Mouse (Mus musculus) MEL (cell line): ENCODE data around the gene P2rx7. TPM values are rescaled to one million over a fixed set of nuclear protein-coding genes. Genes with fewer than 3 reads are reported as not detected.

Experiments
- DNase-seq: peaks from one replicate; pipeline ENCODE4 v3.0.0; 2011; ENCODE audit warnings: low read depth, low spot score
- H3K27ac ChIP-seq: 2 replicates; pipeline ENCODE4 v1.5.1; 2012; ENCODE audit warnings: low read depth, mild to moderate bottlenecking, control low read depth, low read length, moderate library complexity; ENCODE audit not compliant: control insufficient read depth
- H3K27me3 ChIP-seq, 2 experiments: fragments of 150-350 bp in 1 of 2; sonication (generic) in 1 of 2; 2 replicates each; pipeline ENCODE4 v1.6.1; 2012; ENCODE audit warnings: low read length in 2 of 2, mild to moderate bottlenecking in 2 of 2, improper control_type of control experiment in 1 of 2, moderate library complexity in 1 of 2; ENCODE audit not compliant: insufficient read depth in 2 of 2, control insufficient read depth in 1 of 2
- H3K36me3 ChIP-seq, 2 experiments: 2 replicates each; pipeline ENCODE4 v1.6.1; 2012 to 2014; ENCODE audit warnings: low read length in 2 of 2, improper control_type of control experiment in 1 of 2, inconsistent platforms in 1 of 2, mild to moderate bottlenecking in 1 of 2; ENCODE audit not compliant: insufficient read depth in 2 of 2, control insufficient read depth in 1 of 2
- H3K4me1 ChIP-seq, 2 experiments: fragments of 150-350 bp in 1 of 2; sonication (generic) in 1 of 2; 2 replicates each; pipeline ENCODE4 v1.6.1; 2012; ENCODE audit warnings: low read length in 2 of 2, improper control_type of control experiment in 1 of 2, mild to moderate bottlenecking in 1 of 2; ENCODE audit not compliant: insufficient read depth in 2 of 2, control insufficient read depth in 1 of 2
- H3K4me3 ChIP-seq, 2 experiments: fragments of 150-350 bp in 1 of 2; sonication (generic) in 1 of 2; 2 replicates each; pipeline ENCODE4 v1.5.1; 2012; ENCODE audit warnings: low read depth in 2 of 2, low read length in 2 of 2, mild to moderate bottlenecking in 2 of 2, moderate library complexity in 2 of 2, control low read depth in 1 of 2, improper control_type of control experiment in 1 of 2; ENCODE audit not compliant: control insufficient read depth in 1 of 2, insufficient read depth in 1 of 2
- H3K79me2 ChIP-seq: 2 replicates; pipeline ENCODE4 v1.6.1; 2012; ENCODE audit warnings: mild to moderate bottlenecking, low read length, moderate library complexity; ENCODE audit not compliant: control insufficient read depth, poor library complexity, insufficient read depth
- H3K9ac ChIP-seq: 2 replicates; pipeline ENCODE4 v1.6.1; 2012; ENCODE audit warnings: low read depth, mild to moderate bottlenecking, control low read depth, low read length, moderate library complexity; ENCODE audit not compliant: control insufficient read depth, poor library complexity, severe bottlenecking
- H3K9me3 ChIP-seq: fragments of 150-350 bp; sonication (generic); replicated peaks from 2 replicates; pipeline ENCODE4 v1.6.1; 2012; ENCODE audit warnings: mild to moderate bottlenecking, low read length, improper control_type of control experiment, moderate library complexity; ENCODE audit not compliant: insufficient read depth
- CHD1 ChIP-seq: IDR thresholded peaks from 2 replicates; pipeline ENCODE4 v1.6.1; 2012; ENCODE audit warnings: low read depth, mild to moderate bottlenecking, inconsistent platforms, low read length, improper control_type of control experiment
- CHD2 ChIP-seq: IDR thresholded peaks from 2 replicates; pipeline ENCODE4 v1.6.1; 2011; ENCODE audit warnings: low read length, improper control_type of control experiment
- CTCF ChIP-seq, 3 experiments: IDR thresholded peaks in 2 of 3; conservative IDR thresholded peaks in 1 of 3; 2 replicates each; pipeline ENCODE4 v1.5.1; 2011 to 2012; ENCODE audit warnings: low read length in 3 of 3, low read depth in 2 of 3, mild to moderate bottlenecking in 2 of 3, improper control_type of control experiment in 1 of 3, inconsistent platforms in 1 of 3, mixed read lengths in 1 of 3, moderate library complexity in 1 of 3; ENCODE audit not compliant: control insufficient read depth in 1 of 3, insufficient read depth in 1 of 3, poor library complexity in 1 of 3, severe bottlenecking in 1 of 3
- ELF1 ChIP-seq: IDR thresholded peaks from 2 replicates; pipeline ENCODE4 v1.6.1; 2014; ENCODE audit warnings: low read depth, mild to moderate bottlenecking, inconsistent platforms, low read length, improper control_type of control experiment, moderate library complexity
- EP300 ChIP-seq, 2 experiments: IDR thresholded peaks; 2 replicates each; pipeline ENCODE4 v1.6.1; 2011; ENCODE audit warnings: improper control_type of control experiment in 2 of 2, low read length in 2 of 2, low read depth in 1 of 2, mild to moderate bottlenecking in 1 of 2
- ETS1 ChIP-seq: IDR thresholded peaks from 2 replicates; pipeline ENCODE4 v1.6.1; 2012; ENCODE audit warnings: low read depth, mild to moderate bottlenecking, inconsistent platforms, low read length, improper control_type of control experiment, moderate library complexity
- GABPA ChIP-seq: IDR thresholded peaks from 2 replicates; pipeline ENCODE4 v1.6.1; 2012; ENCODE audit warnings: low read depth, mild to moderate bottlenecking, inconsistent platforms, low read length, improper control_type of control experiment, moderate library complexity
- GATA1 ChIP-seq: IDR thresholded peaks from 2 replicates; pipeline ENCODE4 v1.6.1; 2011; ENCODE audit warnings: low read depth, low read length, improper control_type of control experiment
- HCFC1 ChIP-seq: IDR thresholded peaks from 2 replicates; pipeline ENCODE4 v1.6.1; 2012; ENCODE audit warnings: low read depth, mild to moderate bottlenecking, inconsistent platforms, low read length, improper control_type of control experiment, moderate library complexity
- JUND ChIP-seq: IDR thresholded peaks from 2 replicates; pipeline ENCODE4 v1.6.1; 2011; ENCODE audit warnings: low read depth, mild to moderate bottlenecking, improper control_type of control experiment, low read length
- MAFK ChIP-seq: IDR thresholded peaks from 2 replicates; pipeline ENCODE4 v1.6.1; 2011; ENCODE audit warnings: low read depth, mild to moderate bottlenecking, low read length, improper control_type of control experiment, borderline replicate concordance
- MAZ ChIP-seq: IDR thresholded peaks from 2 replicates; pipeline ENCODE4 v1.6.1; 2012; ENCODE audit warnings: low read depth, mild to moderate bottlenecking, inconsistent platforms, low read length, improper control_type of control experiment
- MEF2A ChIP-seq: IDR thresholded peaks from 2 replicates; pipeline ENCODE4 v1.6.1; 2014; ENCODE audit warnings: low read depth, mild to moderate bottlenecking, inconsistent platforms, low read length, improper control_type of control experiment; ENCODE audit not compliant: poor library complexity, insufficient replicate concordance, severe bottlenecking; ENCODE audit errors: extremely low read depth
- MXI1 ChIP-seq: IDR thresholded peaks from 2 replicates; pipeline ENCODE4 v1.6.1; 2011; ENCODE audit warnings: mild to moderate bottlenecking, low read depth, low read length, improper control_type of control experiment
- MYB ChIP-seq: IDR thresholded peaks from 2 replicates; pipeline ENCODE4 v1.6.1; 2011; ENCODE audit warnings: mild to moderate bottlenecking, low read depth, low read length, improper control_type of control experiment
- MYC ChIP-seq: IDR thresholded peaks from 2 replicates; pipeline ENCODE4 v1.6.1; 2011; ENCODE audit warnings: low read depth, mild to moderate bottlenecking, low read length, improper control_type of control experiment, moderate library complexity
- NELFE ChIP-seq: IDR thresholded peaks from 2 replicates; pipeline ENCODE4 v1.6.1; 2011; ENCODE audit warnings: low read depth, low read length, improper control_type of control experiment
- NRF1 ChIP-seq: IDR thresholded peaks from 2 replicates; pipeline ENCODE4 v1.6.1; 2014; ENCODE audit warnings: low read depth, mild to moderate bottlenecking, inconsistent platforms, low read length, improper control_type of control experiment, moderate library complexity; ENCODE audit not compliant: poor library complexity, insufficient read depth, severe bottlenecking
- POLR2A ChIP-seq, 2 experiments: IDR thresholded peaks; 2 replicates each; pipeline ENCODE4 v1.6.1; 2011 to 2012; ENCODE audit warnings: low read length in 2 of 2, mild to moderate bottlenecking in 2 of 2, control low read depth in 1 of 2, improper control_type of control experiment in 1 of 2, low read depth in 1 of 2, moderate library complexity in 1 of 2; ENCODE audit not compliant: control insufficient read depth in 1 of 2, insufficient read depth in 1 of 2, poor library complexity in 1 of 2
- POLR2AphosphoS2 ChIP-seq: IDR thresholded peaks from 2 replicates; pipeline ENCODE4 v1.6.1; 2011; ENCODE audit warnings: low read length, improper control_type of control experiment
- POLR2AphosphoS5 ChIP-seq: IDR thresholded peaks from 2 replicates; pipeline ENCODE4 v1.6.1; 2012; ENCODE audit warnings: low read depth, borderline replicate concordance, mild to moderate bottlenecking, inconsistent platforms, low read length, moderate library complexity, mixed read lengths
- SIN3A ChIP-seq: IDR thresholded peaks from 2 replicates; pipeline ENCODE4 v1.6.1; 2012; ENCODE audit warnings: low read length, improper control_type of control experiment, inconsistent platforms
- SMC3 ChIP-seq: IDR thresholded peaks from 2 replicates; pipeline ENCODE4 v1.6.1; 2011; ENCODE audit warnings: low read depth, low read length, improper control_type of control experiment
- TAL1 ChIP-seq: IDR thresholded peaks from 2 replicates; pipeline ENCODE4 v1.6.1; 2012; ENCODE audit warnings: mild to moderate bottlenecking, inconsistent platforms, low read length, moderate library complexity, mixed read lengths
- TBP ChIP-seq: IDR thresholded peaks from 2 replicates; pipeline ENCODE4 v1.8.0; 2011; ENCODE audit warnings: low read depth, low read length, improper control_type of control experiment
- TCF12 ChIP-seq: IDR thresholded peaks from 2 replicates; pipeline ENCODE4 v1.6.1; 2014; ENCODE audit warnings: low read depth, mild to moderate bottlenecking, inconsistent platforms, low read length, improper control_type of control experiment, moderate library complexity
- USF1 ChIP-seq: IDR thresholded peaks from 2 replicates; pipeline ENCODE4 v1.6.1; 2014; ENCODE audit warnings: low read depth, mild to moderate bottlenecking, inconsistent platforms, low read length, improper control_type of control experiment, moderate library complexity
- USF2 ChIP-seq, 2 experiments: IDR thresholded peaks; 2 replicates each; pipeline ENCODE4 v1.6.1; 2011 to 2012; ENCODE audit warnings: improper control_type of control experiment in 2 of 2, low read length in 2 of 2, borderline replicate concordance in 1 of 2, inconsistent platforms in 1 of 2, low read depth in 1 of 2, mild to moderate bottlenecking in 1 of 2; ENCODE audit not compliant: insufficient read depth in 1 of 2
- ZC3H11A ChIP-seq: IDR thresholded peaks from 2 replicates; pipeline ENCODE4 v1.6.1; 2012; ENCODE audit warnings: low read depth, mild to moderate bottlenecking, inconsistent platforms, low read length, improper control_type of control experiment
- ZNF384 ChIP-seq: IDR thresholded peaks from 2 replicates; pipeline ENCODE4 v1.6.1; 2012; ENCODE audit warnings: low read depth, mild to moderate bottlenecking, inconsistent platforms, low read length, improper control_type of control experiment
- polyA plus RNA-seq, 2 experiments: library from polyadenylated mRNA; stranded (reverse) in 1 of 2; unstranded in 1 of 2; fragments of >175 nt in 1 of 2; fragments of >200 nt in 1 of 2; gene quantifications; 2 replicates each; pipeline versions ENCODE4 v1.2.1 to v1.2.4; 2012; ENCODE audit warnings: low replicate concordance in 2 of 2, low read depth in 1 of 2; ENCODE audit not compliant: insufficient read length in 2 of 2, insufficient read depth in 1 of 2, missing spikeins in 1 of 2
- total RNA-seq: library from RNA; depleted of rRNA; stranded (reverse); fragments of 300-350 nt; gene quantifications from 2 replicates; pipeline ENCODE4 v1.2.3, GENCODE M21; 2012

The P2rx7 gene
- total and polyA plus RNA-seq, 3 experiments = 29.3 to 254 (median 40.8) TPM

GRCm38 (mm10) chr5:122624952-122625479 is 18.7 kb upstream of the P2rx7 start (continued):
- TF ChIP-seq GATA1 = peak; percentile 75
- no peak for TF ChIP-seq ZC3H11A
- peak; percentile 83 for TF ChIP-seq ELF1
- TF ChIP-seq HCFC1 = peak; percentile 62; the same call in 1 of the 2 replicates
- TF ChIP-seq MYB = peak; percentile 47; the same call in 1 of the 2 replicates
- peak; percentile 66; the same call in 1 of the 2 replicates for TF ChIP-seq POLR2AphosphoS2
- no peak for TF ChIP-seq JUND
- no peak for TF ChIP-seq SMC3
- TF ChIP-seq MXI1 = peak; percentile 61; the same call in 1 of the 2 replicates
- TF ChIP-seq CHD1 = 0 out of 2 replicates have a peak, but pooled peaks have one; percentile 67
- TF ChIP-seq GABPA = no peak
- TF ChIP-seq USF2 (IDR thresholded peaks at IDR 0.05; ENCODE audit: borderline replicate concordance in 1 of 2, insufficient read depth in 1 of 2, low read depth in 1 of 2, low read length in 2 of 2) = peak; percentile 94 to 98
- TF ChIP-seq TAL1 = peak; percentile 57
- TF ChIP-seq, all 39 proteins: peak for 27

- H3K9ac ChIP-seq = peak overlapping the region; percentile 72
- peak; percentile 97 for DNase-seq
- peaks cover 2% of the 10 kb centered on the region; the same call in 1 of the 2 replicates for H3K79me2 ChIP-seq
- H3K36me3 ChIP-seq = peaks cover 0 to 17% of the 10 kb centered on the region in 2 experiments; a peak in 2 of 4 replicates
- H3K27ac ChIP-seq = peak overlapping the region; percentile 99
- peak overlapping the region; percentile 46 to 47 for H3K4me3 ChIP-seq
- no peaks in the 10 kb centered on the region for H3K9me3 ChIP-seq
- H3K4me1 ChIP-seq = peaks cover 10 to 38% of the 10 kb centered on the region in 2 experiments
- H3K27me3 ChIP-seq = no peaks in the 10 kb centered on the region
- TF ChIP-seq NRF1 = no peak
- peak; percentile 97 for TF ChIP-seq USF1
- peak; percentile 78; the same call in 1 of the 2 replicates for TF ChIP-seq TBP
- TF ChIP-seq GABPA = peak; percentile 41; the same call in 1 of the 2 replicates
- TF ChIP-seq ELF1 = 0 out of 2 replicates have a peak, but pooled peaks have one; percentile 11
- peak; percentile 88 for TF ChIP-seq ETS1
- TF ChIP-seq MAFK = no peak
- no peak; the same call in 1 of the 2 replicates for TF ChIP-seq TCF12
- TF ChIP-seq ZC3H11A = no peak
- 0 out of 2 replicates have a peak, but pooled peaks have one; percentile 6 for TF ChIP-seq MEF2A
- TF ChIP-seq SIN3A = peak; percentile 29
- no peak for TF ChIP-seq CHD2
- TF ChIP-seq MAZ = peak; percentile 30; the same call in 1 of the 2 replicates
- TF ChIP-seq EP300 (IDR thresholded peaks at IDR 0.05; ENCODE audit: low read depth in 1 of 2, low read length in 2 of 2) = peak in 1 of 2 experiments; percentile 75; a peak in 1 of 4 replicates
- TF ChIP-seq CHD1 = peak; percentile 64; the same call in 1 of the 2 replicates
- peak; percentile 67 to 73; a peak in 3 of 4 replicates for TF ChIP-seq POLR2A (IDR thresholded peaks at IDR 0.05; ENCODE audit: control insufficient read depth in 1 of 2, insufficient read depth in 1 of 2, low read depth in 1 of 2, low read length in 2 of 2, poor library complexity in 1 of 2)
- peak; percentile 61; the same call in 1 of the 2 replicates for TF ChIP-seq GATA1
- TF ChIP-seq CTCF (IDR thresholded peaks at IDR 0.05 in 2 of 3, conservative IDR thresholded peaks at IDR 0.05 in 1 of 3; ENCODE audit: control insufficient read depth in 1 of 3, insufficient read depth in 1 of 3, low read depth in 2 of 3, low read length in 3 of 3, poor library complexity in 1 of 3, severe bottlenecking in 1 of 3) = no peak
- peak; percentile 64 to 86; a peak in 3 of 4 replicates for TF ChIP-seq USF2 (IDR thresholded peaks at IDR 0.05; ENCODE audit: borderline replicate concordance in 1 of 2, insufficient read depth in 1 of 2, low read depth in 1 of 2, low read length in 2 of 2)
- TF ChIP-seq SMC3 = peak; percentile 11; the same call in 1 of the 2 replicates
- peak; percentile 62 for TF ChIP-seq HCFC1
- no peak for TF ChIP-seq POLR2AphosphoS5
- peak; percentile 19; the same call in 1 of the 2 replicates for TF ChIP-seq MYC
- peak; percentile 91 for TF ChIP-seq POLR2AphosphoS2
- TF ChIP-seq ZNF384 = no peak
- no peak for TF ChIP-seq NELFE
Measured at GRCm38 (mm10) chr5:122625565-122626252, 18.0 kb upstream of the P2rx7 start.
